Mouse (Mus musculus) CH12.LX (cell line): ENCODE results near the gene Med4. TPM values are rescaled to one million over a fixed set of nuclear protein-coding genes. Genes with fewer than 3 reads are reported as not detected.

Experiments
- DNase-seq: peaks from one replicate; pipeline ENCODE4 v3.0.0-alpha.2; 2013; ENCODE audit errors: extremely low read depth
- H3K27ac ChIP-seq: 2 replicates; pipeline ENCODE4 v1.5.1; 2012; ENCODE audit warnings: low read depth, mild to moderate bottlenecking, control low read depth, moderate library complexity; ENCODE audit not compliant: insufficient read depth
- H3K27me3 ChIP-seq: replicated peaks from 2 replicates; pipeline ENCODE3; 2012; ENCODE audit warnings: inconsistent platforms
- H3K36me3 ChIP-seq, 2 experiments: replicated peaks in 1 of 2; 2 replicates each; pipeline versions ENCODE3 to v1.6.1; 2012; ENCODE audit warnings: inconsistent platforms in 1 of 2, low read length in 1 of 2, mild to moderate bottlenecking in 1 of 2, mixed read lengths in 1 of 2, moderate library complexity in 1 of 2; ENCODE audit not compliant: control insufficient read depth in 1 of 2, insufficient read depth in 1 of 2
- H3K4me1 ChIP-seq, 2 experiments: 2 replicates each; pipeline ENCODE4 v1.6.1; 2012; ENCODE audit warnings: inconsistent platforms in 1 of 2, moderate library complexity in 1 of 2; ENCODE audit not compliant: insufficient read depth in 2 of 2, control insufficient read depth in 1 of 2
- H3K4me2 ChIP-seq: 2 replicates; pipeline ENCODE4 v1.6.1; 2012; ENCODE audit warnings: low read depth, mild to moderate bottlenecking, control low read depth; ENCODE audit not compliant: poor library complexity, insufficient read depth, severe bottlenecking
- H3K4me3 ChIP-seq, 3 experiments: fragments of 150-350 bp in 1 of 3; sonication (generic) in 1 of 3; replicated peaks in 1 of 3; 2 replicates each; pipeline versions ENCODE3 to v1.5.1; 2011 to 2012; ENCODE audit warnings: low read depth in 2 of 3, low read length in 2 of 3, mild to moderate bottlenecking in 2 of 3, moderate library complexity in 2 of 3, control low read depth in 1 of 3, improper control_type of control experiment in 1 of 3, inconsistent platforms in 1 of 3, mixed read lengths in 1 of 3; ENCODE audit not compliant: poor library complexity in 1 of 3
- H3K79me2 ChIP-seq: replicated peaks from 2 replicates; pipeline ENCODE4 v1.6.1; 2012; ENCODE audit warnings: mild to moderate bottlenecking, moderate library complexity; ENCODE audit not compliant: control insufficient read depth, poor library complexity, insufficient read depth, severe bottlenecking; ENCODE audit errors: extremely low read depth
- H3K9ac ChIP-seq: 2 replicates; pipeline ENCODE4 v1.6.1; 2012; ENCODE audit warnings: low read depth, mild to moderate bottlenecking, control low read depth, moderate library complexity; ENCODE audit not compliant: insufficient read depth
- H3K9me3 ChIP-seq: replicated peaks from 2 replicates; pipeline ENCODE3; 2012; ENCODE audit warnings: low read length, inconsistent platforms, mixed read lengths
- CTCF ChIP-seq, 2 experiments: IDR thresholded peaks in 1 of 2; conservative IDR thresholded peaks in 1 of 2; 2 replicates each; pipeline ENCODE4 v1.5.1; 2011 to 2012; ENCODE audit warnings: low read depth in 2 of 2, low read length in 2 of 2, improper control_type of control experiment in 1 of 2, inconsistent platforms in 1 of 2, mild to moderate bottlenecking in 1 of 2, moderate library complexity in 1 of 2
- ETS1 ChIP-seq: conservative IDR thresholded peaks from 2 replicates; pipeline ENCODE4 v1.6.1; 2012; ENCODE audit warnings: low read depth, mild to moderate bottlenecking, inconsistent platforms, low read length, improper control_type of control experiment, moderate library complexity
- GABPA ChIP-seq: IDR thresholded peaks from 2 replicates; pipeline ENCODE4 v1.6.1; 2012; ENCODE audit warnings: low read depth, low read length, improper control_type of control experiment, inconsistent platforms; ENCODE audit not compliant: insufficient replicate concordance
- JUN ChIP-seq: IDR thresholded peaks from 2 replicates; pipeline ENCODE4 v1.6.1; 2011; ENCODE audit warnings: low read depth, mild to moderate bottlenecking, low read length, improper control_type of control experiment, moderate library complexity; ENCODE audit not compliant: insufficient read depth
- JUND ChIP-seq: conservative IDR thresholded peaks from 2 replicates; pipeline ENCODE4 v1.6.1; 2011; ENCODE audit warnings: low read depth, low read length, improper control_type of control experiment
- MYC ChIP-seq: IDR thresholded peaks from 2 replicates; pipeline ENCODE4 v1.6.1; 2011; ENCODE audit warnings: low read depth, mild to moderate bottlenecking, improper control_type of control experiment, low read length
- POLR2AphosphoS2 ChIP-seq: IDR thresholded peaks from 2 replicates; pipeline ENCODE4 v1.6.1; 2011; ENCODE audit warnings: low read depth, low read length, improper control_type of control experiment
- TCF12 ChIP-seq: IDR thresholded peaks from 2 replicates; pipeline ENCODE4 v1.6.1; 2014; ENCODE audit warnings: low read depth, mild to moderate bottlenecking, inconsistent platforms, low read length, improper control_type of control experiment
- ZNF384 ChIP-seq: IDR thresholded peaks from 2 replicates; pipeline ENCODE4 v1.6.1; 2012; ENCODE audit warnings: low read depth, low read length, improper control_type of control experiment, inconsistent platforms
- dilution Hi-C: fragments of 300-500 bp; cut with MboI; formaldehyde crosslinking; loops from 2 replicates; pipeline ENCODE4 v1.14.3; 2020; ENCODE audit warnings: low sequenced_read_pairs; ENCODE audit not compliant: extremely low pct_unique_long_range_greater_than_20kb, extremely low pct_ligation_motif_present
- in situ Hi-C: fragments of 300-500 bp; cut with MboI; formaldehyde crosslinking; loops from 3 replicates; pipeline ENCODE4 v1.14.3; 2019; ENCODE audit warnings: low sequenced_read_pairs, low pct_ligation_motif_present, low pct_unique_long_range_greater_than_20kb, mixed read lengths
- polyA plus RNA-seq: library from polyadenylated mRNA; unstranded; fragments of >175 nt; gene quantifications from 2 replicates; pipeline ENCODE4 v1.2.1, GENCODE M21; 2012; ENCODE audit warnings: low read depth; ENCODE audit not compliant: insufficient read length
- total RNA-seq, 2 experiments: library from RNA; depleted of rRNA; stranded (reverse); fragments of 300-350 nt in 1 of 2; fragments of >200 nt in 1 of 2; gene quantifications; 2 replicates each; pipeline ENCODE4 v1.2.3; 2012 to 2014

The Med4 gene
- total and polyA plus RNA-seq, 3 experiments = 45.6 to 61.5 (median 60.7) TPM

GRCm38 (mm10) chr14:73475506-73475905 lies 34.3 kb upstream of the Med4 start:
- Histone ChIP-seq H3K4me1 (peaks cover 3 to 23% of the 10 kb centered on the region in 2 experiments), H3K4me2 (no peak overlapping the region), H3K9ac (no peak overlapping the region), H3K27me3 (no peaks in the 10 kb centered on the region), H3K4me3 (no peak overlapping the region), H3K9me3 (no peaks in the 10 kb centered on the region), H3K36me3 (no peaks in the 10 kb centered on the region), H3K79me2 (no peaks in the 10 kb centered on the region), H3K27ac (no peak overlapping the region)
- in situ Hi-C loops (no loop called here), dilution Hi-C loops (no loop called here)
- TF ChIP-seq ZNF384 = no peak
- no peak for TF ChIP-seq MYC
- TF ChIP-seq JUND = no peak
- TF ChIP-seq CTCF (conservative IDR thresholded peaks at IDR 0.05 in 1 of 2, IDR thresholded peaks at IDR 0.05 in 1 of 2; ENCODE audit: low read depth in 2 of 2, low read length in 2 of 2) = no peak
- DNase-seq = no peak

- H3K4me3 ChIP-seq = no peak overlapping the region
- TF ChIP-seq JUN = no peak
- H3K79me2 ChIP-seq = no peaks in the 10 kb centered on the region
- H3K9me3 ChIP-seq = no peaks in the 10 kb centered on the region
- in situ Hi-C loops = no loop called here
- no peaks in the 10 kb centered on the region for H3K27me3 ChIP-seq
- H3K27ac ChIP-seq = no peak overlapping the region
- H3K4me2 ChIP-seq = no peak overlapping the region
- H3K9ac ChIP-seq = no peak overlapping the region
- dilution Hi-C loops = no loop called here
- DNase-seq = no peak
- H3K36me3 ChIP-seq = no peaks in the 10 kb centered on the region
- H3K4me1 ChIP-seq = peaks cover 2 to 15% of the 10 kb centered on the region in 2 experiments
Observed at GRCm38 (mm10) chr14:73476361-73476934, 33.4 kb upstream of the Med4 start.

- in situ Hi-C loops = no loop called here
- H3K4me1 ChIP-seq = peaks cover 2 to 15% of the 10 kb centered on the region in 2 experiments
- H3K4me2 ChIP-seq = no peak overlapping the region
- H3K27me3 ChIP-seq = no peaks in the 10 kb centered on the region
- H3K9me3 ChIP-seq = no peaks in the 10 kb centered on the region
- H3K36me3 ChIP-seq = no peaks in the 10 kb centered on the region
- TF ChIP-seq POLR2AphosphoS2 (no peak), ETS1 (no peak), TCF12 (no peak), GABPA (no peak)
- TF ChIP-seq, all 38 proteins: peak for 0
- DNase-seq = no peak
- Histone ChIP-seq H3K79me2 (no peaks in the 10 kb centered on the region), H3K27ac (no peak overlapping the region), H3K4me3 (no peak overlapping the region), H3K9ac (no peak overlapping the region)
- dilution Hi-C loops = no loop called here
Observed at GRCm38 (mm10) chr14:73477077-73477476, 32.7 kb upstream of the Med4 start.
